Mouse (Mus musculus): ENCODE measurements around the gene Tspan7.

Gene Tspan7

GRCm38 (mm10) chrX:10484872-10485569 is at the start of gene Tspan7:
Gene Tspan7 (plus strand): TSS chrX:10485158.
- peak; percentile 60 for ATAC-seq (ENCODE audit: low TSS enrichment)

- peak; percentile 77 for ATAC-seq (ENCODE audit: low TSS enrichment)
Measured at GRCm38 (mm10) chrX:10449323-10449980, 35.5 kb upstream of the Tspan7 start.

- ATAC-seq (ENCODE audit: low TSS enrichment) = peak; percentile 83
Measured at GRCm38 (mm10) chrX:10450143-10451060, 34.6 kb upstream of the Tspan7 start.

- ATAC-seq (ENCODE audit: low TSS enrichment) = peak; percentile 62
Measured at GRCm38 (mm10) chrX:10453798-10454197, 31.2 kb upstream of the Tspan7 start.

GRCm38 (mm10) chrX:10457256-10457655 is 27.7 kb upstream of the Tspan7 start:
- ATAC-seq (ENCODE audit: low TSS enrichment) = no peak

- ATAC-seq (ENCODE audit: low TSS enrichment) = no peak
Measured at GRCm38 (mm10) chrX:10477088-10477487, 7.9 kb upstream of the Tspan7 start.

GRCm38 (mm10) chrX:10479031-10479886 is 5.7 kb upstream of the Tspan7 start:
- ATAC-seq (ENCODE audit: low TSS enrichment) = peak; percentile 44; the same call in 1 of the 2 replicates

- ATAC-seq (ENCODE audit: low TSS enrichment) = no peak
Measured at GRCm38 (mm10) chrX:10479943-10480342, 5.0 kb upstream of the Tspan7 start.

- peak; percentile 90 for ATAC-seq (ENCODE audit: low TSS enrichment)
Measured at GRCm38 (mm10) chrX:10485664-10486211, 780 bp downstream of the Tspan7 start.

- no peak for ATAC-seq (ENCODE audit: low TSS enrichment)
Measured at GRCm38 (mm10) chrX:10498580-10498979, 13.6 kb downstream of the Tspan7 start.

GRCm38 (mm10) chrX:10502616-10503015 is 17.7 kb downstream of the Tspan7 start:
- no peak for ATAC-seq (ENCODE audit: low TSS enrichment)

- no peak for ATAC-seq (ENCODE audit: low TSS enrichment)
Measured at GRCm38 (mm10) chrX:10514417-10514816, 29.5 kb downstream of the Tspan7 start.

GRCm38 (mm10) chrX:10514971-10515370 is 30.0 kb downstream of the Tspan7 start:
- ATAC-seq (ENCODE audit: low TSS enrichment) = no peak

- ATAC-seq (ENCODE audit: low TSS enrichment) = no peak
Measured at GRCm38 (mm10) chrX:10516448-10516847, 31.5 kb downstream of the Tspan7 start.

- no peak for ATAC-seq (ENCODE audit: low TSS enrichment)
Measured at GRCm38 (mm10) chrX:10516925-10517324, 32.0 kb downstream of the Tspan7 start.

GRCm38 (mm10) chrX:10517756-10518155 is 32.8 kb downstream of the Tspan7 start:
- no peak for ATAC-seq (ENCODE audit: low TSS enrichment)

- no peak for ATAC-seq (ENCODE audit: low TSS enrichment)
Measured at GRCm38 (mm10) chrX:10518510-10518909, 33.6 kb downstream of the Tspan7 start.

GRCm38 (mm10) chrX:10535450-10535849 is 50.5 kb downstream of the Tspan7 start:
- ATAC-seq (ENCODE audit: low TSS enrichment) = no peak

GRCm38 (mm10) chrX:10539009-10539408 is 54.1 kb downstream of the Tspan7 start:
- ATAC-seq (ENCODE audit: low TSS enrichment) = no peak

- ATAC-seq (ENCODE audit: low TSS enrichment) = no peak
Measured at GRCm38 (mm10) chrX:10539482-10540166, 54.7 kb downstream of the Tspan7 start.
